Mouse (Mus musculus): ENCODE measurements around the gene Sars2.

DNA sequence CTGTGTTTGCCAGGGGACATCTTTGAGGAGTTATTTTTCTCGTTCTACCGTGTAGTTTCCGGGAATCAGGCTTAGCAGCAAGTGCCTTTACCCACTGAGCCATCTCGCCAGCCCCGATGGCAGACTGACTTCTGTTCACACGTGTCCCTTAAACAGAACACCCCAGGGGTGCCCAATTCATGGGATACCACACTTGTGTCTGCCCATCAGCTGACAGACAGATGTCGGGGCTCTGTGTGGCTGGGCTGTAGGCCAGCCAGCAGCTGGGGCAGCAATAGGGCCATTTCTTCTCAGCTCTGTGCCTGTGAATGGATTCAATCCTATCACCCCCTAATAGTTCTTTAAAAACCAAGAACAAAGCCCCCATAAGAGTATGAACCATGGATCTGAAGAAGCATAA is 33.3 kb downstream of the Sars2 start:
- no peak for TF ChIP-seq POLR2A (IDR thresholded peaks at IDR 0.05; ENCODE audit: control insufficient read depth, extremely low read depth, insufficient read depth, low read length, poor library complexity)
- TF ChIP-seq CTCF (IDR thresholded peaks at IDR 0.05; ENCODE audit: borderline replicate concordance, control insufficient read depth, extremely low read depth, insufficient read depth, low read length, poor library complexity): no peak

Measured in thymus, adult 2 months (tissue).